Mouse (Mus musculus): ENCODE data around the gene Babam2.
A peak's percentile ranks its signal among the peaks of the same experiment; 100 is the strongest.

The Babam2 gene

DNA sequence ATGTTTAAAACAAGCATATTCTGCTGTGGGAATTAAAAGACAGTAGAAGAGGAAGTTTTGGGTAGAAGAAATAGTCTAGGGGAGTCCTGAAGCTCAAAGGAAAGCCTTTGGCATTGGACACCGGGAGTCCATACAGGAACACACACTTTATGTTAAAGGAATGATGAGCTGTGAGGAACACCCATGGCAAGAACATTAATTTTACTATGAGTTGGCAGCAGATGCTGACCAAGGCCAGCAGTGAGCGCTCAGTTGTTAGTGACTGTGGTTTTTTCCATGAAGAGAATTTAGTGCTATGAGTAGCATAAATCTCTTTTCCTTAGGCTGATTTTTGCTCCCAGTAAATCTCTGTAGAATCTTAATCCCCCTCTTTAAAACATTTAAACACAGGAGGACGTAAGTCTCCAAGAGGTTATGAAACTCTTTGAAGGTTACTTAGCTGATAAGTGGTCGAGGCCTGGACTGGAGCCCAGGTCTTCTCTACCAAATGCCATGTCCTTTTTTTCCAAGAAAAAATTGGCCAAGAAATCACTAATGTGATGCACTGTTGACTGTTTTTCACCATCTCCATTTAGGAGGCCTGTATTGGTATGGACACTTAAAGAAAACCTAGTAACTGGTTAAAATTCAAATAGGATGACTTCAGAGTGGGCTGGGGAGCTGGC, 18.1 kb downstream of the Babam2 start:
- DNase-seq, result no peak

DNA sequence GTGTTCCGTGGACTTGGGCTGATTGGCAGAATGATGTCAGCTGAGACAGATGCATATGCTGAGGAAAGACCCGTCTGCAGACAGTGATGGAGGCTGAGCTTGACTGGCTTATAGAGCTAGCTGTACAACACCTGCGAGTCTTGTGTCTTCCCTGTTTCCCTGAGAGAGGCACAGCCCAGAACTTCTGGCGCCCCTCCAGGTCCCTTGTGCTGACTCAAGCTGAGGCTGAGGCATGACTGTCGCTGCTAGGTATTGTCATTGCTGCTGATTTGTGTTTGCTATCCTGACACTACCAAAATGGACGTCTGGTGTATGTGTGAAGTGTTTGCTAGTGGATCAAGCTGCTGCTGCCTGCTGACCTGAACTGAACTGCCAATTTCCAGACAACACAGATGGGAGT, 27.0 kb downstream of the Babam2 start:
- no peak for DNase-seq

DNA sequence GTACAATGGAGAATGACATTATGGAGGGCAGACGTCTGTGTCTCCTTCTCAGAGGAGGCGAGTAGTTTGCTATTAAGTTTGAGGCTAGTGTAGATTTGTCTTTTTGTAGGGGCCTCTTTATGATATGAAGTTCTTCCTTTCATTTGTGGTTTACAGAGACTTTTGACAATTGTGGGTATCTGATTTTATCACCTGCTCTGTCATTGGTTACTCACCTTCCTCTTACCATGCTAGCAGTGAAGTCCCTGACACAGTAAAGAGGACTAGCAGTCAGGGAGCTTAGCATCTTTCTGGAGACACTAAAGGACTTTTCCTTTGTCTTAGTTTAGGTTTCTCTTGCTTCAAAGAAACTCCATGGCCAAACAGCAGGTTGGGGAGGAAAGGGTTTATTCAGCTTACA, 28.4 kb downstream of the Babam2 start:
- DNase-seq, result no peak

DNA sequence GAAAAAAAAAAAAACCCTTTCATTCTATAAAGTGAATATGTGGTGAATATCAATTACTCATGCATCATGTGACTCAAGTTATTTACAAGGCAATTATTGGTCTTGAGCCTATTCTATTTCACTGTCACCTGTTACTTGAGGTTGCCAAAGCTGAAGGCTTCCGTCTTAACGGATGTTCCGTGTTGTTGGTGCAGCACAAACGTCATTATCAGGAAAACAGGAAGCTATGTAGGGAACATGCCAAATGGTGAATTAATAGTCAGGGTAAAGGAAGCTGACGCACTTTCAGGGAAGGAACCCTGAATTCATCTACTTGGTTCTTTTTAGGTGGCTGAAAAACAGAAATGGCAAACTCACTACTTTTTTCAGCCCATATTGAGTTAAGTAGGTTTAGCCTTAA, 30.0 kb downstream of the Babam2 start:
- DNase-seq, result no peak

DNA sequence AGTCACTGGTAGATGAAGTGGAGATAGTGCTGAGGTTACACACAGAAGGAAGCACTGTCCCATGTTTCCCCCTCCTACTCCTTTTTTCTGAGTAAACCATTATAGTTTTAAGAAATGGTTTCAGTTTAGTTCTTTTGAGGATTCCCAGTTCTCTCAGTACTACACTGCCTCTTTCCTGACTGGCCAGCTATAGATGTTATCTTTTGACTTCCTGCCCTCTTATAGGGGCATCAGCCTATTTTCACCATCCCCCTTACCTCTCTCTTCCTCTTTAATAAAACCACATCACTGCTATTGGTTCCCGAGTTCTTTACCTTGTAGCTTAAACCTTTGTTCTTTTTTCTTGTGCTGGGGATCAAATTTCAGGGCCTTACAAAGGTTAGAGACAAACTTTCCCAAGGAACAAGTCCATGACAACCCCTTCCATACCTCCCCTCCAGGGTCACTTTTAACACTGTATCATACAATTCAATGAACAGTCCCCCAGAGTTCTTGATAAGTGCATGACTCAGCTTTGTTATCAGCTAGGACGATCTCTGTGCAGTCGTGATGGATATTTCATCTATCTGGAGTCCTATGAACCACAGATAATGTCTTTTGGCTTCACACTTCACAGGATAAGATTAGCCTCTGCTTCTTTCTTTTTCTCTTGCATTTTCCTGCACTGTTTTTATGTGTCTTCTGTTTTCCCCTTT, 35.3 kb downstream of the Babam2 start:
- DNase-seq, result no peak

DNA sequence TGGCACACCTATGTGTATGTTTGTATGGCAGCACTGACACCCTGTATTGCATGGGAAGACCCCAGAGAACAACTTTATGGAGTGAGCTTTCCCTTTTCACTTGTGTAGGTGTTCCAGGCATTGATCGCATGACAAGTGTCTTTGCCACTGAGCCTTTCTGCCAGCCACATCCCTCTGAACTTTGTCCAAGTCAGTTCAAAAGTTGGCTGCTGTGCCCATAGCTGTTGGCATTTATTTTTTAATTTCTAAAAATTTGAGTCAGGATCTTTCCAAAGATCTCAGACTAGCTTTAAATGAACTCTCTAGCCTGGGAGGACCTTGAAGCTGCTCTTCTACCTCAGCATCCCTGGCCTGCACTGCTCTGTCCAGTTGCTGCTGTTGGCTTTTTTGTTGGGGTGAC, 44.4 kb downstream of the Babam2 start:
- no peak for DNase-seq

DNA sequence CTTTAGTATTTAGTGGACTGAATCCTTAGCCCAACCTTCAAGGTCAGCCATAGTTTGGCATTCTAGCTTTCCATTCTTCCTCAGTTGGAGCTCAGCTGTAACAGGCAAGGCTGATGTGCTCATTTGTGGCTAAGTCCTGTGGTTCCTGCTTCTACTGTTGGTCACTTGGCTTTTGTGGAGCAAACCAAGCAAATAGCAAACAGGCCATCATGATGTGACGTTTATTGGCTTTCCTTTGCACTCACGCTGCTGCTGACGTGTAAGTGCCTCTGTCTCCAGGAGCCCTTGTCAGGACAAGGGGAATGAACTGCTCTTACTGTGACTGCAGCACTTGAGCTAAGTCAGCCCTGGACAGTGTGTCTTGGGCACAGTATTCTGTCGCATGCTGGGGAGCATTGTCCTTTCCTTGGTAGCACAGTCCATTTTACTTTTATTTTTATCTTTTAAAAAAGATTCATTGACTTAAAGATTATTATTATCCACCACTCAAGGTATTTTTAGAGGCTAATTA, 45.1 kb downstream of the Babam2 start:
- DNase-seq, result no peak

DNA sequence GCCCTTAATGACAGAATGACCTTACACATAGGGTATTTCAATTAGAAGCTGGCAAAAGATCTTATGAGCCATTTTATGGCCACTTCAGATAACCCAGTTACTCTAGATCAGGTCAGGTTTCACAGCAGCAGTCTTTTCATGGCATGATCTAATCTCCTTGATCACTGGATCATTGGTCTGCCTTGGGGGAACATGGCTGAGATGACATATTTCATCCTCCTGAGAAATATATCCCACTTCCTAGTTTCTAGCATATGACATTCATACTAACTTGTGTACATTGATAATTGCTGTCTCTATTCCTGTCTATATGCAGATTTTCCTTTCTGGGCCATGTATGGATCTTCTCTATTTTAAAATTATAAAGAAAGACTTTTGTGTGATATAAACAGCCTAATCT, 51.9 kb downstream of the Babam2 start:
- no peak for DNase-seq

DNA sequence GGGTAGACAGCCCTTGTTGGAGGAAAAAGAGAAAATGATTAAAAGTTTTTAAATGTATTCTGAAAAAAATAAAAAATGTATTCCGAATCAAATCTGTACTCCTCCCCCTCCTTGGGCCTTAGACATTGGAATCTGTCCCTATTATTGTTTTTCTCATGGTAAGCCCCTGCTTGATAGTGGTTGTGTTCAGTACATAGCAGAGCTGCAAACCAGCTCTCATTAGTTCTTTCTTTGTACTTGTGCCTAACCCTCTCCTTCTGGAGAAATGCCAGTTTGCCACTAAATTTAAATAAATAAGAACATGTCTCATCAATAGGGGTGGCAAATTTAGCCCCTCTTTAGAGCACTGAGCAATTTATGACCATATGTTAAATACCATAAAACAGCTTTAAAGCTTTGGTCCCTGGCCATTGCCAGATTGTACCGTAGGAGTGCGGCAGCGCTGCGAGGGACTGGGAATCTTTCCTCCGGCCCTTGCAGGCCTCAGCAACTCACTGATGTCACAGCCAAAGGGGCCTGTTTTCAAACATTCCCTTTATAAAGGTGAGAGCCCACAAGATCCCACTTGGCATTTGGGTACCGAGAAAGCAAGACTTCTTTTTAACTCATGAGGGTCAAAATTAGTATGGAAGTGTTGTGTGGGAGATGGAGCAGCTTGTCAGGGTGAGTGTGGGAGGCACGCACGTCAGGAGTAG, 52.9 kb downstream of the Babam2 start:
- DNase-seq, result no peak

DNA sequence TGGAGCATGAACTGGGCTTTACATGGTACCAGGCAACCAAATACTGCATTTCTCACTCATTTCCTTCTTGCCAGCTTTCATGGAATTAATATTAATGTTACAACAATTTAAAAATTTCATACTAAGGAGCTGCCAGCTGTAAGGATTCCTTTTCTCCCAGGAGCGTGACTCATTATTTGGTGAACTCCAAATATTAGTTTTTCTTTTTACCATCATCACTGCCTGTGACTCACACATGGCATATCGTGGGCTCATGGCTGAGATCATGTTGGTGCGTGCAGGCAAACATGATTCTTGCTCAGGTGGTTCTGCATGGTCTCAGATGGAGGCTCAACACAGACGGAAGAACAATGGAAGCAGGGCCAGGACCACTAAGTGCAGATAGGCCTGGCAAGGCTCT, 53.5 kb downstream of the Babam2 start:
- no peak for DNase-seq

DNA sequence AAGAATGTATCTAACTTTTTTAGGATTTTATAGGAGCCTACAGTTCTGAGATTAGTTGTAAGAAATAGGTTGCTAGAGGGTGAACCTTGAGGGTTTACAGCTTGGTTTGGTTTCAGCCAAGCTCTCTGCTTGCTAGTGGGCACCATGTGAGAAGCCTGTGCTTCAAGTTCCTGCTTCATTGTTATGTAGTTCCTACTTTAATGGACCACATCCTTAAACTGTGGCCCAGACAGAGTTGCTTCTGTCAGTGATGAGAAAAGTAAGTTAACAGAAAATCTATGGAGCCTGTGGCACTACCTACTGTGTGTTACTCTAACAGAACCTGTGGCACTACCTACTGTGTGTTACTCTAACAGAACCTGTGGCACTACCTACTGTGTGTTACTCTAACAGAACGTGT, 57.1 kb downstream of the Babam2 start:
- no peak for DNase-seq

DNA sequence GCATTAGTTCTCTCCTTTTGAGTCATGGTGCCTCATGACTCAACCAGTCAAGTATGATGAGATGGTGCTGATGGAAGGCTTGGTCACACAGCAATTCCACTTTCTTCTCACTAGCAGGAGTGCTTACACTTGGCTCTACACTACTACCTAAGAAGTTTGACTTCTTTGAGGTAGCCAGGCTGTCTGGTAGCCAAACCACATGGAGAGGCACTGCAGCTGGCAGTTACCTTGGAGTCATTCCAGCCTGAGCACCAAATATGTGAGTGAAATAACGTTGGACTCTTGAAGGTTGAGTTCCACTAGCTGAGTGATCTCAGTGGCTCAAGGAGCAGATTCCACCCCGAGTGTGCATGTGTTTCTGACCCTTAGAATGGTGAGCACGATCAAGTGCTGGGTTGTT, 57.8 kb downstream of the Babam2 start:
- DNase-seq, result no peak

DNA sequence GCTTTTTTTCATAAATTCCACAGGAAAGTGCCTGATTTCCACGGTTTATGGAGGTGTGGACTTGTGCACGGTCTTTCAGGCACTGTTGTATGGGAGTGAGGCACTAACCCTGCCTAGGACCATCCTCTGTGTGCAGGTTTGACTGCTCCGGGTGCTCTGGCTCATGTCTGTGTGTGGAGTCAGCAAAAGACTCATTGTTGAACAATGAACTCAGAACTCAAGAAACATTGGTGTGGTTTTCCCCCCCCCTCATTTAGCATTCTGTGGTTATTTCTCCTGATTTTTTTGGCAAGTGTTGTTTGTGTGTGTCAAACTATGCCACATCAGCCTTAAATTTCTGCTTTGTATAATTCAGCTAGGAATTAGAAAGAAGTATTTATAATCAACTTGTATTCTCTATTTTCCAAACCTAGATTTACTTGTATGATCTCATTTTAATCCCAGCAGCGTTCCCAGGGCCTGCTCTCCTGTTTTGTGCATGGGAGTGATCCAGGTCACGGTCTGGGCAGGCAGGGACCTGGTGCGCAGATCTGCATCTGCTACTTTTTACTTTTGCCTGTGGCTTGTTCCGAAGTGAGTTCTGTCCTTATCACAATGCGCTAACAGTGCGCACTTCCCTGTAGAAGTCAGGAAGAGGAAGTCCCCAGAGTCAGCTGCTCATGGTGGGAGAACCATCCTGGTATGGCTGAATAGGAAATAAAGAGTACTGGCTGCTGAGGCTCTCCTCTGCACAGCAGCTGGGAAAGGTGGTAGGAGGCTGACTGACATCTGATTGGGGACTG, 61.0 kb downstream of the Babam2 start:
- no peak for DNase-seq

DNA sequence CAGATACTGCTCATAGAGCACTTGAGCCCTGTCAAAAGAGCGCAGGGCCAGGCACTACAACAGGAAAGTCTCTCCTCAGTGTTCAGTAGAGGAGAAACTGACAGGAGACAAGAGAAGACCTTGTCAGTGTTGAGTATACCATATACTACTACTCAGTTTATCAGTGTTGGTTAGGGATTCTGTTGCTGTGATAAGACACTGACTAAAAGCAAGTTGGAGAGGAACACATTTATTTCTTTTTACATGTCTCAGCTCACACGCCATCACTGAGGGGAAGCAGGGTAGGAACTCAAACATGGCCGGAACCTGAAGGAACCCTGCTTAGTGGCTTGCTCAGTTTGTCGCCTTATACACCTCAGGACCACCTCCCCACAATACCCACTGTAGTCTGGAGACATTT, 64.4 kb downstream of the Babam2 start:
- DNase-seq, result no peak

DNA sequence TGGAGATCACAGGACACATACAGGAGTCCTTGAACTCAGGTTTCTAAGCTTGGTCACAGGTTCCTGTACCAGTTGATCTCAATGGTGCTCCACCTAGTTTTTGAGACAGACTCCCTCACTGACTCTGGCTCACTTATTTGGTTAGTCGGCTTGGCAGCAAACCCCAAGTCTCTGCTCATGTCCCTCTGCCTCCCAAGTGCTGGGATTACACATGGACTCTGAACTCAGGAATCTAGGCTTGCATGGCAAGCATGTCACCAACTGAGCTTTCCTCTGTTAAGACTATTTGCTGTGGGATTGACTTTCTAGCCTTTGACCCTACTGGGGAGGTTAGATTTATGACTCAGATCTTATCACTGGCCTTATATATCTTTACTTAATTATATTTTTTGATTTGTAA, 65.3 kb downstream of the Babam2 start:
- no peak for DNase-seq

DNA sequence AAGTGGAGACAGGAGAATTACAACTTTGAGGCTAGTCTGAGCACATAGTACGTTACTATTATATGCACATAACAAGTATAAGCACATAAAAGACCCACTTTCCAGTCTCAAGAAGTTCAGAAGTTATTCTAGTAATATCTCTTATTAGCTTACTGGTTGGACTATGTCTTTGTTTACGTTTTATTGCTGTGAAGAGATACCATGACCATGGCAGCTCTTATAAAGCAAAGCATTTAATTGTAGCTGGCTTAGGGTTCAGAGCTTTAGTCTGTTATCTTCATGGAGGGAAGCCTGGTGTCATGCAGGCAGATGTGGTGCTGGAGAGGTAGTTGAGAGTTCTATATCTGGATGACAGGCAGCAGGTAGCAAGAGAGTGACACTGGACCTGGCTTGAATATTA, 68.3 kb downstream of the Babam2 start:
- no peak for DNase-seq

DNA sequence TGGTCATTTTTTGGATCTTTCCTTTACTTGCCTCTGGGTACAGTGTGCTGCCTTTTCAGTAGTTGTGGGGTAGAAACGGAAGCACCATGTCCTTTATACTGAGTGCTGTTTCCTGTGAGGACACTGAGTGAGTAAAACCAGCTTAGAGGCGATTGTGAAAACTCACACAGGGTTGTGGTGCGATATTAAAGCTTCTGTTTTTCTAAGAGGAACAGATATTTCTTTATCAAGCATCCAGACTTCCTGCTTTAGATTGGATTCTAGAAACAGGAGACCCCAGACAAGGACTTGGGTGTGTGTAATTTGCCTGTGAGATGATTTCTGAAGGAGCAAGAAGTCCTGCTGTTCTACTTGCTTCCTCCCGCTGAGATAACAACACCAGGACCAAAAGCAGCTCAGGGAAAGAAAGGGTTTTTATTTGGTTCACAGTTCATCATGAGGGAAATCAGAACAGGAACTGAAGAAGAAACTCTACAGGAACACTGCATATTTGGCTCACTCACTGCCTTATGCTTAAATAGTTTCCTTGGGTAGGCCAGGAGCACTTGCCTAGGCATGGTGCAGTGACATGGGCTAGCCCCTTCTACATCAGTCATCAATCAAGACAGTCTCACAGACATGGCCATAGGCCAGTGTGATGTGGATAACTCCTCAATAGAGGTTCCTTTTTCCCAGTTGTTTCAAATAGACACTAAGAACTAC, 69.5 kb downstream of the Babam2 start:
- DNase-seq, result peak in 1 of 2 experiments; percentile 9

DNA sequence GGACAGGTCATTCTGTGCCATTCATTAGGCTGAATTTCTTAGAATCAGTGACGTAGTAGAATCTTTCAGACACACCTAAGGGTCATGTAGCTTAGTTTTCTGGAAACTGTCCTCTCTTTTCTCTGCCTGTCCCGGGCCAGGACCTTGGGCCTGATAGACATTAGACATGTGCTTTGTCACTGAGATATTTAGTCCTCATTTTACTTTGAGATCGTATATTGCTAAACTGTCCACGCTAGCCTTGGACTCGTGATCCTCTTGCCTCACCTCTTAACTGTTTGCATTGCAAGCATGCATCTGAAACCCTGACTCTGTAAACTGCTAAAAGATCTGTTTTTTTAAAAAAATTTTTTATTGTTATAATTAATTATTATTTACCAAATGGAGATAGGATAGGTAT, 74.0 kb downstream of the Babam2 start:
- DNase-seq, result no peak

DNA sequence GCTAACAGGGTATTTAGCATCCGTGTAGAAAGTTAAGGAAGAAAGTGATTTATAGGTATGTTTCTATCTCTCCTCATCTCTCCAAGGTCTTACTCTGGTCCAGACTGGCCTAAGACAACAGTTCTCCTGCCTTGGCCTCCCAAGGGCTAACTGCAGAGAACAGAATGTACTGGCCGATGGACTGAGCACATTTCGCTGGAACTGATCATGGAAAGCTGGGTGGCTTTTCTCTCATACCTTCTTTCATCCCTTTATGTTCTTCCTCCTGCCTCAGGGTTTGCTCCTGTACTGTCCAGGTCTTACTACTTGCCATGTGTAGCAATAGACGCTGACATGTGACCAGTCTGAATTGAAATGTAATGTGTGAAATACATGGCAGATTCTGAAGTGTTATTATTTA, 74.4 kb downstream of the Babam2 start:
- no peak for DNase-seq

DNA sequence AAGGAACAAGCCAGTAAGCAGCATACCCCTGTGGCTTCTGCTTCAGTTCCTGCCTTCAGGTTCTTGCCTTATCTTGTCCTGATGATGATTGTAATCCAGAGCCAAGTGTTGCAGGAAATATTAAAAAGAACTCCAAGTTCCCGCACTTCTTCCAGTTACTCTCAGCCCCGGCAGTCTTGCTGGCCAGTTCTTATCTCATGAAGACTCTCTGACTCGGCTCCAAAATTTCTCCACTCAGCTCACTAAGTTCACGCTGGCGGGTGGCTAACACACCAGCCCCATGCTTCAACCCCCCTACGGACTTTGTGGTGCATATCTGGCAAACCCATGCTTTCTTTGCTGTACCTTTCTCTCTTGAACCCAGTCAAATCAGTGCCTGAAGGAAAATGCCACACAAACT, 77.5 kb downstream of the Babam2 start:
- no peak for DNase-seq

DNA sequence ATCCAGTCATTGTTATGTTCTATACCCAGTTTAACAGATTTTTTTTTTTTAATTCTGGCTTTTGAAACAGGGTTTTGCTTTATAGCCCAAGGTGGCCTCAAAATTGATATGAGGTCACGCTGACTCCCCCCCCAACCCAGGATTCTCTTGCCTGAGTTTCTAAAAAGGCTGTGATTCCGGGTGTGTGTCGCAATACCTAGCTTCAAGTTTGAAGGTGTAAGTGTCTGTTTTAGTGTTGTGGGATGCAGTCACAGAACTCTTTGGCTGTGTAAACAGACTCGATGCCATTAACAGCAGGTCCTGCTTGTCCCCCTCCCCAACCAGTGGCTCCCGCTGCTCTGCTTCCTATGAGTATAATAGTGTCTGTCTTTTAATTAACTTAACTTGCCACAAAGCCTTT, 84.1 kb downstream of the Babam2 start:
- DNase-seq, result no peak

DNA sequence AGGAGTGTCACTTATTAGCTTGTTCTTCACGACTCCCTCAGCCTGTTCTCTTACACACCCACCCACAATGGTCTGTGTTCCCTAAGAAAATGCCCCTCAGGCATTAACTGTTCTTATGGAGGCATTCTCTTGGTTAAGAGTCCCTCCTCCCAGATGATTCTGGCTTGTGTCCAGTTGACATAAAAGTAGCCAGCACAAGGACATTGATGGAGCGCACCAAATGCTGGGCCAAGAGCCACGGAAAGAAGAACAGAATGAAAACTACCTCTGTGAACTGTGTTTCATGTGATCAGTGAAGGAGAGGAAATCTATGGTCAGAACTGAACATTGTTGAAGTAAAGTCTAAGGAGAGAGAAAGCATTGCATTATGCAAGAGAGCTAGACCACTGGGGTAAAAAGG, 89.7 kb downstream of the Babam2 start:
- no peak for DNase-seq

DNA sequence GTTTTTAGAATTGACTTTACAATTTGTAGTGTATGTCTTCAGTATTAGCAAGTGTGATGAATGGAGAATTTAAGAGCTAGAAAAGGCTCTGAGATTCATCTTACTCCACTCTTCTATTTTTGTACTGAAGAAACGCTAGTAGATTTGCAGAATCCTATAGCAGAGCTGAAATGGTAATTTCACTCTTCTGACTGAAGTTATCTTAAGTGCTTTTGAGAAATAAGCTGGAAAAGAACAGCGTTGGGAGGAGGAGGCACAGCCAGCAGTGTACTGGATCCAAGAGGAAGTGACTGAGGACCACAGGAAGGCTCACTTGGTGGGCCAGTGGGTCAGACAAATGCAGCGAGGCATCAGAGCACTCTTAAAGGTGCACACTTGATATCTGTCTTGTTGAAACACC, 90.1 kb downstream of the Babam2 start:
- no peak for DNase-seq
